Mouse (Mus musculus): Measurements from ENCODE around the gene Mettl23. TPM values are rescaled to one million over a fixed set of nuclear protein-coding genes. Genes with fewer than 3 reads are reported as not detected.

Mettl23 gene
- polyA plus RNA-seq, 1 experiment = 18.3 TPM

DNA sequence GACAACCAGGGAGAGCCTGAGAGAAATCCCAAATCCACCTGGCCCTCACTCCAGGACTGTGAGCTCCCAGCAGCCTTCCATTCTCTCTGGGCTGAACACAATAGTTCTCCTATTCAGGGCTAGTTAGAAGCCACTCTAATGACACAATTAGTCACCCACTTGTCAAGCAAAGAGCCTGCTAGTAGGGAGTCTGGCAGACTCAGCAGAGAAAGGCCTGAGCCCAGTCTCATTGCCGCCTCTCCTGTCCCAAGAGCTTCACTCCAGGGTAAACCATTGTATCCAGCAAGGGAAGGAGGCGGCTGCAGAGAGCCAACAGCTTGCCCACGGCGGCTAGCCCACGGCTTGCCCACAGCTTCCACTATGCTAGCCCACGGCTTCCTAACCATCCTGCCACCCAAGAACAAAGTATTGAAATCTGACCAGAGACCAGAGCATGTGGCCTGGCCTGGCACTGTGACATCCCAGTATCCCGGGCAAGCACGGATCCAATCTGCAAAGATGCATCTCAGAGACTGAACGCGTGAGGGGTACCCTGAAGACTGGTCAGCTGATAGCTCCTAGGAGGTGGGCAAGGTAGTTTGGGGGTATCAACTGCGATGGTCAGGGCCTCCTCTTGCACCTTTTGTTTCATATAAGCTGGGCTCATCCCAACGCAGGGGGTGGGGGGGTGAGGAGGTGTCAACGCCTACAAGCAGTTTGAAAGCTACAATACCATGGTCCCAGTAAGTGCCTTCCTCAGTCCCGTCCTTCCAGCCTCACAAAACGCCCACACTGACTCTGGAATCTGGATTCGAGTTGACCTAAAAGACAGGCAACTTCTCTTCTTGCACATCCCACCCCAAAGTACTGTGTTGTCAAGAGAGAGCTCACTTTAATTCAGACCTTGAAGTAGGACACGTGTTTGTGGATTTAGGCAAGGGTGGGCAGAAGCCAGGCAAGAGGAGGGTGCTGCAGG, 16.3 kb upstream of the Mettl23 start:
- Histone ChIP-seq H3K4me1 (peaks cover 32% of the 10 kb centered on the region), H3K4me3 (replicated peaks) (no peak overlapping the region), H3K36me3 (replicated peaks; ENCODE audit: low read length) (peaks cover 6% of the 10 kb centered on the region), H3K9me3 (no peaks in the 10 kb centered on the region), H3K27me3 (replicated peaks) (peaks cover 60% of the 10 kb centered on the region)
- TF ChIP-seq FLI1 (IDR thresholded peaks at IDR 0.05; ENCODE audit: low read length) = no peak
- no peak for TF ChIP-seq GATA1 (IDR thresholded peaks at IDR 0.05; ENCODE audit: borderline replicate concordance, low read length)

DNA sequence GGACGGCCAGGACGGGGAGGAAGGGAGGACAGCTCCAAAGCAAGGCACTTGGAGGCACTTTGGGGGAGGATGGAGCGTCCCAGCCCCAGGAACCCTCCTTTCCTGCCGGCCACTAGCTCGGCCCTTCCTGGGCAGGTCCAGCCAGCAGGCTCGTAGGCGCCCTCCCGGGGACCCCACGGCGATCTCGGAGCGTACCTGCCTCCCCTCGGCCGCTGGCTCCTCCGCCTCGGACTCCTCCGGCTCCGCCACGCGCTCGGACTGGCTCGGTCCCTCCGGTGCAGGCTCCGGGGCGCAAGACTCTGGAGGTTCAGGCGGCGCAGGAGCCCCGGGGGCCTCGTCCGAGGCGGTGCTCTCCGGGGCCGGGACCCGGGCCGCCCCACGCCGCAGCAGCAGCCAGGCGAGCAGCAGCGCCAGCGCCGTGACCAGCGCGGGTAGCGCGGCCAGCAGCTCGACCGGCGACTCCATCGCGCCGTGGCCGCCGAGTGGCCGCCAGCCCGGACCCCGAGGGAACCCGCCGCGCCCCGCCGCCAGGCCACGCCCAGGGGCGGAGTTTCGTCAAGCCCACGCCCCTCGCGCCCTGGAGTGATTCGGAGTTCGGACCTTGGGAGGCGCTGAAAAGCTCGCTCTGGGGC, 15.4 kb upstream of the Mettl23 start, which contains the start of gene Mxra7:
TSS of gene Mxra7 (minus strand) at position 513 of the 632 bp plus-strand sequence.
- H3K4me1 ChIP-seq = peaks cover 32% of the 10 kb centered on the region
- H3K4me3 ChIP-seq (replicated peaks) = peak within 1 kb of the TSS; percentile 85
- H3K36me3 ChIP-seq (replicated peaks; ENCODE audit: low read length) = peaks cover 8% of the 10 kb centered on the region
- H3K27me3 ChIP-seq (replicated peaks) = peaks cover 52% of the 10 kb centered on the region
- H3K9me3 ChIP-seq = no peaks in the 10 kb centered on the region
- TF ChIP-seq FLI1 (IDR thresholded peaks at IDR 0.05; ENCODE audit: low read length) = no peak
- no peak for TF ChIP-seq GATA1 (IDR thresholded peaks at IDR 0.05; ENCODE audit: borderline replicate concordance, low read length)

DNA sequence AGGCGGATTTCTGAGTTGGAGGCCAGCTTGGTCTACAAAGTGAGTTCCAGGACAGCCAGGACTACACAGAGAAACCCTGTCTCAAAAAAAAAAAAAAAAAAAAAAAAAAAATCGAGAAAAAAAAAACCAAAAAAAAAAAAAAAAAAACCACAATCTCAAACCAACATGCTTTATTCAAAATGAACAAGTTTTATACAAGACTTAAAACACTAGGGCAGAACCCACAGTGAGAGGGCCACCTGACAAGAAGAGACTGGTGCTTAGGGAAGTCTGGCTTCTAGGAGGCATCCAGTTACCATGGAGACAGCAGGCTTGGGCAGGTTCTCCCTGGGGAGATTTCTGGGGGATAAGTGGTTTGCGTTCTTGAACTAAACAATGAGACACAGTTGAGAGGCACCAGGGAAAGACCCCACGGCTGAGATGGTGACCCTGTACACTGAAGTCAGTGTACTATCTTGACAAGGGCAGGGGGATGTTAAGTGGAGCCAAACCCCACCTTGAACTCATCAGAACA, 10.8 kb upstream of the Mettl23 start:
- Histone ChIP-seq H3K9me3 (no peaks in the 10 kb centered on the region), H3K4me1 (peaks cover 62% of the 10 kb centered on the region), H3K4me3 (replicated peaks) (no peak overlapping the region), H3K36me3 (replicated peaks; ENCODE audit: low read length) (peaks cover 53% of the 10 kb centered on the region), H3K27me3 (replicated peaks) (peaks cover 25% of the 10 kb centered on the region)
- TF ChIP-seq FLI1 (IDR thresholded peaks at IDR 0.05; ENCODE audit: low read length) (no peak), GATA1 (IDR thresholded peaks at IDR 0.05; ENCODE audit: borderline replicate concordance, low read length) (no peak)

DNA sequence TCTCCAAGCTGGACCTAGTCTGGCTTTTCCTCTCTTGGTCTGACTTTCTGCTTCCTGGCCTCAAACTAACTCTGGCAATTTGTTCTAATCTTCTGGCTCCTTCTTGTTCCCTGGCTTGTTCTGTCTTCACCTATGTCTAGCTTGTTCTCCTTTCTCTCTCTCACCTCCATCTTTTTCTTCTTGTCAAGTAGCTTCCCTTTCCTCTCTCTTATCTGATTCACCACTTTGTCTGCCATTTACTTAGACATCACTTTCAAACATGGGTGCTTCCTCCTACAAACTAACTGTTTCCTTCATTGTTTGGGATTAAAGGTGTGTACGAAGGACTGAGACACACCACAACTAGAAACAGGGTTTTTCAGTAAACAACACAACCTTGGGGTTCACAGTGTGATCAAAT, 8.1 kb upstream of the Mettl23 start:
- Histone ChIP-seq H3K4me1 (peaks cover 63% of the 10 kb centered on the region), H3K4me3 (replicated peaks) (no peak overlapping the region), H3K36me3 (replicated peaks; ENCODE audit: low read length) (peaks cover 81% of the 10 kb centered on the region), H3K27me3 (replicated peaks) (peaks cover 2% of the 10 kb centered on the region), H3K9me3 (no peaks in the 10 kb centered on the region)
- no peak for TF ChIP-seq FLI1 (IDR thresholded peaks at IDR 0.05; ENCODE audit: low read length)
- TF ChIP-seq GATA1 (IDR thresholded peaks at IDR 0.05; ENCODE audit: borderline replicate concordance, low read length) = no peak

DNA sequence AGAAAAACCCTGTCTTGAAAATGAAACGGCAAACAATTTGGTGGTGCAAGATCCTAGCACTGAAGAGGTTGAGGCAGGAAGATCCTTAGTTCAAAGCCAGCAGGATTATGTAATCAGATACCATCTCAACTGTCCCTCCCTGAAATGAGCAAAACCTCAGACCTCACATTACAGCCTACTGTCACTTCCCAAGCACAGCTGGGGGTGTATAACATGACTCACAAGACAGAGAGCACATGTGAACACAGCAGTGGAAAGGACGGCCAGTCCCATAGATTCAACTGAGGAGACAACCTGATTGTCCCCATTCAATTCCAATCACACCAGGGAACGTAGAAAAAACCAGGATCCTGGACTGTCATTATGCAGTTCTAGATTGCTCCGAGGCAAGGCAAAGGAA, 6.8 kb upstream of the Mettl23 start:
- TF ChIP-seq GATA1 (IDR thresholded peaks at IDR 0.05; ENCODE audit: borderline replicate concordance, low read length) (no peak), FLI1 (IDR thresholded peaks at IDR 0.05; ENCODE audit: low read length) (no peak)
- Histone ChIP-seq H3K9me3 (no peaks in the 10 kb centered on the region), H3K27me3 (replicated peaks) (no peaks in the 10 kb centered on the region), H3K36me3 (replicated peaks; ENCODE audit: low read length) (peaks cover 91% of the 10 kb centered on the region), H3K4me1 (peaks cover 77% of the 10 kb centered on the region), H3K4me3 (replicated peaks) (no peak overlapping the region)

DNA sequence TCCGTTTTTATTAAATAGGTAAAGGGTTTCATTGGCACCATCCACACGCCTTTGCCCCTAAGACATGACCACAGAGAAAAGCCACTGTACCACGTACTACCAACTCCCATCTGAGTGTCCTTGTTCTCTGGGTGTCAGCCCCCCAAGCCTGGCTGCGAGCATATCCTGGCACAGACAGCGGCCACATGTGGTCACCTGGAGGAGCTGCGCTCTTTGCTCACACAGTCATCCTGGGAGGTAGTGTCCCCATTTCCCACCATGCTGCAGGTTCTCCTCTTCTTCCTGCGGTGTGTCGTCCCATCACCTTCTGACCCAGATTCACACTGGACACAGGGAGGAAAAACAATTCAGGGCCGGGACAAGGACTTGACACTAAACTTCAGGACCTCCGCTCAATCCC, 5.6 kb upstream of the Mettl23 start:
- Histone ChIP-seq H3K36me3 (replicated peaks; ENCODE audit: low read length) (peaks cover 94% of the 10 kb centered on the region), H3K9me3 (no peaks in the 10 kb centered on the region), H3K4me3 (replicated peaks) (no peak overlapping the region), H3K4me1 (peaks cover 82% of the 10 kb centered on the region), H3K27me3 (replicated peaks) (no peaks in the 10 kb centered on the region)
- TF ChIP-seq FLI1 (IDR thresholded peaks at IDR 0.05; ENCODE audit: low read length) = no peak
- no peak for TF ChIP-seq GATA1 (IDR thresholded peaks at IDR 0.05; ENCODE audit: borderline replicate concordance, low read length)

DNA sequence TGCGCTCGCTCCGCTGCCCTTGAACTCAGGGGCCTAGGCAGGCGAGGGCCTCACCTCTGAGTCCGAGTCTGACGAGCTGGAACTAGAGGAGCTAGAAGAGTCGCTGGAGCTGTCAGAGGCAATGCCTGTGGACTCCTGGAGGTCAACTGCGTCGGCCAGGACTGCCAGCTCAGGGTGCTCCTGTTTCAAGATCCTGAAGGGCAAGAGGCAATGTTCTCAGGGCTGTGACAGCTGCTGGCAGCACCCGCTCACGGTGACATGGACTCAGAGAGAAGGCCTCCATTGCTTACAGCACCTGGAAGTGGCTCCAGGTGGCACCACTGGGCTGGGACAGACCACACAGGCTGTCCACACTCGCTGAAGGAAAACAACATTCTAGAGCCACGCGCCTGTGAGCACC, 4.1 kb upstream of the Mettl23 start:
- peaks cover 69% of the 10 kb centered on the region for H3K4me1 ChIP-seq
- no peak for TF ChIP-seq FLI1 (IDR thresholded peaks at IDR 0.05; ENCODE audit: low read length)
- TF ChIP-seq GATA1 (IDR thresholded peaks at IDR 0.05; ENCODE audit: borderline replicate concordance, low read length) = no peak

DNA sequence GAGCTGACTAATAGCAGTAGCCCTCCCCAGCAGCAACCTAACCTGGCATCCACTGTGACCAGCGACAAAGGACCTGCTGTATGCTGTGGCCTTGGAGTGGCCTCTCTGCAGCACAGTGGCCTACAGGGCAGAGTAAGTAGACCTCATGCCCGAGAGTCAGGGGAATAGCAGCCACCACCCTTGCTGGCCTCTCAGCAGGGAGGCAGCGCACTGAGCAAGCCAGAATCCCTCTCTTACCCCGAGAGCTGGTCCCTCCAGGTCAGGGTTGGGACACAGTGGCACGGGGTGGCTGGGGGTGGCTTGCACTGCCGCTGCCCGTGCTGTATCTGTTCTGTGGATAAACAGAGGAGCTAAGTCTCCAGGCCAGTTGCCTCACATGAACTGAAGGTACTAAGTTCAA, 3.5 kb upstream of the Mettl23 start:
- Histone ChIP-seq H3K36me3 (replicated peaks; ENCODE audit: low read length) (peaks cover 72% of the 10 kb centered on the region), H3K9me3 (no peaks in the 10 kb centered on the region), H3K27me3 (replicated peaks) (no peaks in the 10 kb centered on the region), H3K4me3 (replicated peaks) (peak overlapping the region; percentile 44), H3K4me1 (peaks cover 71% of the 10 kb centered on the region)
- TF ChIP-seq FLI1 (IDR thresholded peaks at IDR 0.05; ENCODE audit: low read length) = no peak
- TF ChIP-seq GATA1 (IDR thresholded peaks at IDR 0.05; ENCODE audit: borderline replicate concordance, low read length) = no peak

More for the DNA sequence above, 4.1 kb upstream of the Mettl23 start:
- no peaks in the 10 kb centered on the region for H3K9me3 ChIP-seq
- H3K4me3 ChIP-seq (replicated peaks) = peak overlapping the region; percentile 20
- no peaks in the 10 kb centered on the region for H3K27me3 ChIP-seq (replicated peaks)
- H3K36me3 ChIP-seq (replicated peaks; ENCODE audit: low read length) = peaks cover 79% of the 10 kb centered on the region

DNA sequence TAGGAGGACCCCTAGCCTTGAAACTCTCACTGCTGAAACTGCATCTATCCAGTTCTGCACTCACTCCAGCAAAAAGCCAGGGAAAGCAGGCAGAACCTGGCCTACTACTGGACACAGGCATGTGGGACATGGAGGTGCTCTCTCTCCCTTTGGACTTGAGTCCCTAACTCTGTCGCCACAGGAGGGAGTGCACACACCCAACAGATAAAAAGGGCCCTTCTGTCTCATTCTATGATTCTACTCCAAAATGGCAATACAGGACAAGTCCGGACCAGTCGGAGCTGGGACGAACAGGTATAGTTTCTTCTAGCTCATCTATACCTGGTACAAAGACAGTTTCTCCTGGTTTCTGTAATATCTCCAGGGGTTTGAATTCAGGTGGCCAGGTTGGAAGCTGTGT, 2.3 kb upstream of the Mettl23 start:
- H3K4me3 ChIP-seq (replicated peaks) = peak overlapping the region; percentile 95
- H3K36me3 ChIP-seq (replicated peaks; ENCODE audit: low read length) = peaks cover 63% of the 10 kb centered on the region
- peaks cover 72% of the 10 kb centered on the region for H3K4me1 ChIP-seq
- no peaks in the 10 kb centered on the region for H3K9me3 ChIP-seq
- no peaks in the 10 kb centered on the region for H3K27me3 ChIP-seq (replicated peaks)
- TF ChIP-seq FLI1 (IDR thresholded peaks at IDR 0.05; ENCODE audit: low read length) (no peak), GATA1 (IDR thresholded peaks at IDR 0.05; ENCODE audit: borderline replicate concordance, low read length) (no peak)
